Mouse (Mus musculus) heart, adult 18-20 months (tissue): ENCODE data around the gene Gm20696. TPM values are rescaled to one million over a fixed set of nuclear protein-coding genes. Genes with fewer than 3 reads are reported as not detected.

ENCODE experiments used
- DNase-seq, 2 experiments: peaks; one replicate each; pipeline ENCODE4 v3.0.0; 2021 to 2022; ENCODE audit warnings: mixed read lengths in 1 of 2
- total RNA-seq, 2 experiments: library from RNA; stranded (reverse); gene quantifications; 2 replicates each; pipeline ENCODE4 v1.2.3; 2021

The Gm20696 gene
- total RNA-seq, 2 experiments from 2014 or later: 0.94 to 2.2 TPM

GRCm38 (mm10) chr6:99566921-99567320, 99.7 kb downstream of the Gm20696 start:
- DNase-seq: no peak

DNA sequence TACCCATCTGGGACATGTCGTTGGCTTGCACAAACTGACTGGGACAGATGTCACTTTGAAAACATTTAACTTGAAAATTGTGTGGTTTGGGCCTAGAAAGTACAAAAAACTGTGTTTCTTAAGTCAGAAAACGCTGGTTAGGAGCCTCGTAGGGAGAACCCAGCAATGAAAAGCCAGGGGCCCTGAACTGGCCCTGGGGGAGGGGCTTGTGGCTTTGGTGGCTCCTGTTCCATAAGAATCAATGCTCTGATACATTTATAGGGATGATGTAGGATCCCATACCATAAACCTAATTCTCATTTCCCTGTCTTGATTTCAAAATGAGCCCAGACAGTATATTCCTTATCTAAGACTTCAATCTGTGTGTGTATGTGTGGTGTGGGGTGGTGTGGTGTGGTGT, 101.8 kb downstream of the Gm20696 start:
- no peak for DNase-seq

- no peak for DNase-seq
Observed at GRCm38 (mm10) chr6:99556950-99557349, 109.6 kb downstream of the Gm20696 start.

- no peak for DNase-seq
Observed at GRCm38 (mm10) chr6:99552816-99553215, 113.8 kb downstream of the Gm20696 start.

DNA sequence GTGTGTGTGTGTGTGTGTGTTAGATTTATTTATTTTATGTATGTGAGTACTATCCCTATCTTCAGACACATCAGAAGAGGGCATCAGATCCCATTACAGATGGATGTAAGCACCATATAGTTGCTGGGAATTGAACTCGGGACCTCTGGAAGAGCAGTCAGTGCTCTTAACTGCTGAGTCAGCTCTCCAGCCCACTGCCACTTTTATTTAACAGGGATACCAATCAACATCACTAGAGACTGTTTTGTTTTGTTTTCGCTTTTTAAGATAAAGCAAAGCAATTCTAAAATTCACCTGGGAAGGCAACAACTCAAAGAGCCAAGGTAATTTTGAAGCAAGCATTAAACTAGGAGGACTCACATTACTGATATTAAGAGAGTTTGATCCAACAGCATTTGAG, 120.2 kb downstream of the Gm20696 start:
- no peak for DNase-seq

GRCm38 (mm10) chr6:99545437-99545836, 121.2 kb downstream of the Gm20696 start:
- no peak for DNase-seq

DNA sequence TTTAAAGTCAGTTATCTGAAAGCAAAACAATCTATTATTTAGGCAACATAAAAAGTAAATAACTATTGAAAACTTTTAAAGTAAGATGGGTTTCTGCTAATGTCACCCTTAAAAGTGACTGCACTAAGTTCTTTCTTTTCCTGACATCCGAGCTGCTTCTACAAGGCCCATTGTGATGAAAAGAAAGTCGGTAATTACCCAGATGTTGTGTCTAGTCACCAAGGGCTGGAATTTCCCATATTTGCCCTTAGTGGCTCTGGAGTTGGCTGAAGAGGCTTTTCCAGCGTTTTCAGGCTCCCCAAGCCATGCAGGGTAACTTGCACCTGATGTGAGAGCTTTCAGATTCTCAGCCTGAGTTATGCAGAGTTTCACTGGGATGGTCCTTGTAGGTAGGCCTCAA, 125.5 kb downstream of the Gm20696 start:
- no peak for DNase-seq

- DNase-seq: no peak
Observed at GRCm38 (mm10) chr6:99540653-99541052, 125.9 kb downstream of the Gm20696 start.

DNA sequence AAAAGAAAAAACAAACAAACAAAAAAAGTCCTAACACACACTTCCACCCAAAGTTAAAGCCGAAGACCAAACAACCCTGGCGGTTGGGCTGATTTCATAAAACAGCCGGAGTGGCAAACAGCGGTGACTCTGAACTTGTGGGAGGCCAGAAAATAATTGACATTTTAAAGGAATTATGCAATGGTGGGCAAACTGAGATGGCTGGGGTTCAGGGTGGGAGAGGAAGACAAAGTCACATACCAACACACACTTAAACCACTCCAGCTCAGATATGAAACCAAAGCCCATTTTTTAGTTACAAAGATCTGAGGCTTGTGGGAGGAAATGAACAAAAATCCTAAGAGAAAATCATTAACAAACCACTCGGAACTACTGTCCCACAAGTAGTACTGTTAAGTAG, 126.5 kb downstream of the Gm20696 start:
- DNase-seq: no peak

DNA sequence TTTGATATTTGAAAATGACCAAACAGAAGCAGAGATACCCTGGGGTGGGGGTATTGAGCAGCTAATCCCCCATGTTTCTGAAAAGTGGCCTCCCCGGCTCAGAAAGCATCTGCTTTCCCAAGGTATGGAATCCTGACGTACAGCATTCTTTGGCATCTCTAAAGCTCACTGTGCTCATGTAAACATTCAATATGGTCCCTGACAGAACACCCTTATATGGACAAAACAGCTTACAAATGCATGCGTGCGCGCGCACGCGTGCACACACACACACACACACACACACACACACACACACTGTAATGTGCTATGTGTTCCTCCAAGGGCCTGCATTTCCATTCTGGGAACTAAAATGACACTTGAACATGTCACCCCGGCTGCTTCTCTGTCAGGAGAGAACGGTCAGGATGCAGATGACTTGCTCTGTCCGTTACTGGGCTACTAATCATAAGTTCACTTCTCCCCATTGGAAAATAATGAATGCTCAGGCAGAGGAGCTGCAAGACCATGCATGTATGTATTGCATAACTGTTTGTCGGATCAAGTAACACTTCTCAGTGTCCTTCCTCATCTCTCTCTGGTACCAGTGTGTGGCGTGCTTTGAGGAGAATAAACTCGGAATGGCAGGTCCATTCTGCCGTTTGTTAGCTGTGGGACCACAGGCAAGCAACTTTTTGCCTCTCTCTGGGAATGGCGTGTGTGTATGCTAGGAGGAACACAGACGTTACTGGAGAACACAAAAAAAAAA, 128.2 kb downstream of the Gm20696 start:
- DNase-seq: no peak

DNA sequence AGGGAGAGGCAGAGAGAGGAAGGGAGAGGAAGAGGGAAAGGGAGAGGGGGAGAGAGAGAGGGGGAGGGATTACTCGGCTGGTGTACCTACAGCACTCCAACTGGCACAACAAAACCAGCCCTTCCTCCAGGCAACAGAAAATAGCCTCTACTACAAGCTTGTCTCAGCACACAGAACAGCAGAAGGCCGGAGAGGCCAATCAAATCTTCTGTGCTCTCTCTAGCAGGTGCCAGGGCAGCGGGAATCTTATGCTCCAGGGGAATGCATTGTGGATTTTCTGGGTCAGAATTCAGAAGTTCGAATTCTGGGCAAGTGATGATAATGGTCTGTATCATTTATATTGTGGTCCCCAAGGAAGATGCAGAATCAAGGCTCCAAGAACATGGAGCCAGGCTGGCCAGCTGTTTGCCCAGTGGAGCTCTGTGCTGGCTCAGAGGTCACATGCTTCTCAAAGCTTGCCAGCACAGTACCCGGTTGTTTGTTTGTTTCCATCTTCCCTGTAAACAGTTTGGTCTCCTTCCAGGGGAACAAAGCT, 132.3 kb downstream of the Gm20696 start:
- DNase-seq: no peak

GRCm38 (mm10) chr6:99532458-99532857, 134.1 kb downstream of the Gm20696 start:
- no peak for DNase-seq

DNA sequence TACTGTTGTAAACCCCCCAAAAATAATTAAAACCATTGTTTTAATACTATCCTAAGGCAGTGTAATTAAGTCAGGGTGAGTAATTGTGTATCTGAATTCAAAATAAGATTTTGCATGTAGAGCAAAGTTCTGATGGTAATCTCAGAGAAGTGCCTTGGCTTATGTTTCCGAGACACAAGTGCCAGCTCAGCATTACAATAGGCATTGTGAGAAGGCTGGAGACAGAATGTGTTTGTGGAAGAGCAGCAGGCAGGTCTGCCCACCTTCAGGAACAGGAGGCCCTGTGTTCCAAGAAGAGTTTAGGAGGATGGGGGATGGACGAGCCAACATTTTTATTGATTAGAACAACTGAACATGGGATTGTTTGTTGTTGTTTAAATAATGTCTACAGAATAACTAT, 137.6 kb downstream of the Gm20696 start:
- DNase-seq: no peak

GRCm38 (mm10) chr6:99527457-99528105, 139.0 kb downstream of the Gm20696 start:
- DNase-seq: no peak

- peak; percentile 15 to 47 for DNase-seq
Observed at GRCm38 (mm10) chr6:99525351-99525750, 141.2 kb downstream of the Gm20696 start.

- no peak for DNase-seq
Observed at GRCm38 (mm10) chr6:99523679-99524370, 142.8 kb downstream of the Gm20696 start.

DNA sequence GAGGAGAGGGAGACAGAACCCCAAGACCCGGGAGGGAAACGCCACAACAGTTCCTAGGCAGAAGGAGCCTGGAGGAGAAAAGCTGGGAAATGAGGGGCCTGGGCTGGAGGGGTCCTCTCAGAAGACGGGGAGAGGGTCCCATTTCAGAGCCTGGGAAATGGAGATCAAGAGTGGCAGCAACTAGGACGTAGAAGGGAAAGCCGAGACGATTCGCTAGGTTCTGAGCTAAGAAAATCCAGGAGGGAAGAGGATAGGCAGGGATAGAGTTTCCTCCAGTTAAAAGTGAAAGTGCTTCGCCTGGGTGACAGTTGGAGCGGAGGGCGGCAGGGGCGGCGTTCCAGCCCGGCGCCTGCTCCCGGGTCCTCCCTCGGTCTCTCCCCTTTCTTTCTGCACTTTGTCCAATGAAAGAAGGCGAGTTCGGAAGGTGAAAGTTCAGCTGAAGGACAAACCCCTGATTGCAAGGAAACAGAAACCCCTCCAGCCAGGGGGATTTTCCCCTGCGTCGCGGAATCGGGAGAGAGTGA, 143.4 kb downstream of the Gm20696 start:
- peak; percentile 85 to 91 for DNase-seq

DNA sequence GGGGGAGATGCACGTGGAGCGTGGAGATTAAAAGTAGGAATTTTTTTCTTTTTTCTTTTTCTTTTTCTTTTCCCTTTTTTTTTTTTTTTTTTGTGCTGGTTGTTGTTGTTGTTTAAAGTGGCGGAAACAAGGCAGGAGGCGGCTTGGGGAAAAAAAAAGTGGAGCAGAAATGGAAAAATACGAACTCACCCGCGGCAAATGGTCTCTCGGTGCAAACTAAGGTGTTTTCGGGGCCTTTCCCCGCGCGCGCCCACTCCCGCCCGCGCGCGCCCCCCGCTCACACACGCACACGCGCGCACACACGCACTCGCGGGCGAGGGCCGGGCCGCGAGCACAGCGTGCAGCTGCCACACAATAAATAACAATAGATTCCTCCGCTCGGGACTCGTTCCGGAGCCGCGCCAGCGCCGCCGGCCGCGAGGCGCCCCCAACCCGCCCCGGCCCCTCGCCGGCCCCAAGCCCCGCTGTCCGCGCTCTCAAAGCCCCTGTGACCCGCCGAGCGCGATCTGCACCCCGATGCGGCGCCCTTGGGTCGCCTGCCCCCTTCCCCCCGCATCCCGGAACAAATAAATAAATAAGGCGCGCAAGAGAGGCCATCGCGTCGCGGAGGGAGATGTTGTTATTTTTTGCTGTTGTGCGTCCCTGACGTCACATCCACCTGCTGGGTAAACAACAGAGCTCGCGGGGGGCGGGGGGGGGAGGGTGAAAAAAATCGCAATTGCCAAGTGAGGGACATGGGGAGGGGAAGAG, 144.1 kb downstream of the Gm20696 start, which contains the start of gene Foxp1:
TSS of gene Foxp1 (minus strand) at position 363 of the 750 bp plus-strand sequence.
- peak; percentile 87 to 91 for DNase-seq

GRCm38 (mm10) chr6:99521641-99522358, 144.8 kb downstream of the Gm20696 start:
- DNase-seq: peak; percentile 54 to 77

- DNase-seq: peak; percentile 80
Observed at GRCm38 (mm10) chr6:99521038-99521640, 145.5 kb downstream of the Gm20696 start.

DNA sequence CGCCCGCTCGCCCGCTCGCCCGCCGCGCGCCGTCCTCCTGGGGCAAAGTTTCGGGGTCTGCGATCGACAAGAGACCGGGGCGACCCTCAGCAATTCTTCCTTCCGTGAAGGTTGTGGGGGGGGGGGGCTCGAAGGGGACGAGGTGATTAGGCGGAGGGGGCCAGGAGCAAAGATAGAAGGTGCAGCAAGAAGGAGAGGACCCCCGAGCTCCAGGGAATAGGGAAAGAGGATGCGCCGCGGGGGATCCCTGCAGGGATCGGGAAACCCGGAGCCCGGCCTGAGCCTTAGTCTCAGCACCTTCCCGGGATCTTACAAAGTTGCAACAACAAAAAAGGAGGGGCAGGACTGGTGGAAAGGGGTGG, 145.9 kb downstream of the Gm20696 start:
- DNase-seq: no peak
